32 mouse cellular contexts compared by ENCODE assay signal in genomic region chr16:64775516-64775915, GRCm38 (mm10). TPM values are rescaled to one million over a fixed set of nuclear protein-coding genes. Genes with fewer than 3 reads are reported as not detected.
DNase-seq lines count a peak whose midpoint lies in the region; ATAC-seq and TF ChIP-seq lines count a peak whose summit lies in the region.
"Had no signal": no experiment of that assay in that cellular context is flagged by ENCODE, and none has a peak within 500 bp of the region (broad histone marks: within the 10 kb centered on the region; RNA-seq: fewer than 3 reads in every experiment).

No protein-coding gene starts in this region.

- H3K4me3 ChIP-seq in liver, adult 2 months (ENCODE audit: insufficient read depth, low read depth, low read length) = no peak overlapping the region
- H3K4me3 ChIP-seq in liver, embryonic 11.5 days (ENCODE audit: low read depth, low read length) = no peak overlapping the region
- no peak overlapping the region for H3K4me3 ChIP-seq in forebrain, embryonic 10.5 days
- no peak overlapping the region for H3K4me3 ChIP-seq in forebrain, postnatal 0 days (ENCODE audit: low read depth, low read length)
- H3K4me3 ChIP-seq: embryonic facial prominence, embryonic 10.5 days; embryonic facial prominence, embryonic 13.5 days; erythroblast, embryonic 14.5 days; heart, embryonic 12.5 days; heart, embryonic 15.5 days; hindbrain, embryonic 10.5 days; hindbrain, embryonic 13.5 days; intestine, embryonic 15.5 days had no signal

- H3K79me2 ChIP-seq in liver, adult 2 months (ENCODE audit: control insufficient read depth, insufficient read depth, low read length) = peaks cover 2% of the 10 kb centered on the region

- TF ChIP-seq POLR2A in liver, adult 2 months (IDR thresholded peaks at IDR 0.05; ENCODE audit: extremely low read depth, insufficient read depth, low read length) = no peak

- peaks cover 2% of the 10 kb centered on the region; the same call in 1 of the 2 replicates for H3K4me1 ChIP-seq in liver, adult 2 months (ENCODE audit: control insufficient read depth, insufficient read depth, low read length)
- H3K4me1 ChIP-seq in liver, embryonic 11.5 days (replicated peaks; ENCODE audit: control insufficient read depth, insufficient read depth, low read length) = no peaks in the 10 kb centered on the region
- H3K4me1 ChIP-seq in forebrain, embryonic 10.5 days = 0 out of 2 replicates have a peak, but pooled peaks cover 3% of the 10 kb centered on the region
- 0 out of 2 replicates have a peak, but pooled peaks cover 4% of the 10 kb centered on the region for H3K4me1 ChIP-seq in forebrain, postnatal 0 days (ENCODE audit: insufficient read depth)
- H3K4me1 ChIP-seq: embryonic facial prominence, embryonic 10.5 days; embryonic facial prominence, embryonic 13.5 days; heart, embryonic 12.5 days; heart, embryonic 15.5 days; hindbrain, embryonic 10.5 days; intestine, embryonic 15.5 days had no signal

- DNase-seq in adrenal gland, postnatal 14 days = peak; percentile 39
- no peak for DNase-seq in adrenal gland, postnatal 25 days
- DNase-seq in liver, adult 2 months (ENCODE audit: extremely low read depth, low read depth, low spot score) = peak; percentile 19
- DNase-seq in liver, embryonic 11.5 days (ENCODE audit: low spot score) = no peak
- DNase-seq in 3T3-L1 (ENCODE audit: low read depth, low spot score) (peak; percentile 70), adipocyte (ENCODE audit: low spot score) (peak; percentile 53)
- no peak for DNase-seq in forebrain, embryonic 10.5 days (ENCODE audit: extremely low spot score, low spot score)
- DNase-seq in forebrain, postnatal 0 days = no peak
- DNase-seq: B cell, adult 2 months; cerebellum, adult 11 months; cerebellum, adult 2 months; cerebellum, postnatal 10 days; cerebellum, postnatal 36 days; embryo, embryonic 11 days; gastrocnemius, postnatal 10 days; gastrocnemius, postnatal 36 days; heart, postnatal 10 days; heart, postnatal 36 days; kidney, adult 11 months; kidney, adult 8-10 months had no signal

- TF ChIP-seq CTCF in liver, adult 2 months (IDR thresholded peaks at IDR 0.05; ENCODE audit: low read depth, low read length) = no peak
- TF ChIP-seq CTCF in forebrain, postnatal 0 days (IDR thresholded peaks at IDR 0.05; ENCODE audit: low read depth) = no peak

- no peak for ATAC-seq in liver, embryonic 11.5 days (replicated peaks; ENCODE audit: low FRiP score)
- ATAC-seq in forebrain, postnatal 0 days = no peak
- ATAC-seq: forebrain, embryonic 14.5 days; hindbrain, embryonic 16.5 days; intestine, embryonic 15.5 days had no signal

- no peaks in the 10 kb centered on the region for H3K27me3 ChIP-seq in liver, adult 2 months (ENCODE audit: control insufficient read depth, insufficient read depth, low read length)
- H3K27me3 ChIP-seq in liver, embryonic 11.5 days (replicated peaks; ENCODE audit: control insufficient read depth, insufficient read depth, low read length) = no peaks in the 10 kb centered on the region
- no peaks in the 10 kb centered on the region for H3K27me3 ChIP-seq in forebrain, embryonic 10.5 days (ENCODE audit: poor library complexity, severe bottlenecking)
- no peaks in the 10 kb centered on the region for H3K27me3 ChIP-seq in forebrain, postnatal 0 days (ENCODE audit: insufficient read depth, low read length)
- H3K27me3 ChIP-seq: CH12.LX; embryonic facial prominence, embryonic 13.5 days; heart, embryonic 12.5 days; heart, embryonic 15.5 days; intestine, embryonic 15.5 days had no signal

- H3K9me3 ChIP-seq in liver, embryonic 11.5 days (ENCODE audit: control insufficient read depth, low read length) = no peaks in the 10 kb centered on the region
- H3K9me3 ChIP-seq in forebrain, embryonic 10.5 days = no peaks in the 10 kb centered on the region
- no peaks in the 10 kb centered on the region for H3K9me3 ChIP-seq in forebrain, postnatal 0 days (ENCODE audit: low read length)
- H3K9me3 ChIP-seq: embryonic facial prominence, embryonic 10.5 days; embryonic facial prominence, embryonic 13.5 days; G1E; heart, embryonic 12.5 days; heart, embryonic 15.5 days; hindbrain, embryonic 10.5 days; hindbrain, embryonic 13.5 days; intestine, embryonic 15.5 days had no signal

- 79% methylated on average over 1 of the region's 1 CpGs for WGBS in liver, adult 2 months
- 81% methylated on average over 1 of the region's 1 CpGs for WGBS in liver, embryonic 11.5 days
- 84% methylated on average over 1 of the region's 1 CpGs for WGBS in forebrain, embryonic 10.5 days
- WGBS in forebrain, postnatal 0 days = 78% methylated on average over 1 of the region's 1 CpGs

- H3K36me3 ChIP-seq in liver, adult 2 months (ENCODE audit: control insufficient read depth, insufficient read depth, low read length) = no peaks in the 10 kb centered on the region
- H3K36me3 ChIP-seq in liver, embryonic 11.5 days (ENCODE audit: control insufficient read depth, insufficient read depth, low read length) = no peaks in the 10 kb centered on the region
- H3K36me3 ChIP-seq in forebrain, embryonic 10.5 days (replicated peaks) = no peaks in the 10 kb centered on the region
- peaks cover 4% of the 10 kb centered on the region; the same call in 1 of the 2 replicates for H3K36me3 ChIP-seq in forebrain, postnatal 0 days (ENCODE audit: insufficient read depth)
- H3K36me3 ChIP-seq: heart, embryonic 15.5 days; intestine, embryonic 15.5 days had no signal

- no peak overlapping the region for H3K27ac ChIP-seq in liver, adult 2 months (replicated peaks; ENCODE audit: insufficient read depth, low read depth, low read length)
- no peak overlapping the region for H3K27ac ChIP-seq in liver, embryonic 11.5 days (ENCODE audit: low read depth, low read length)
- H3K27ac ChIP-seq in forebrain, embryonic 10.5 days = no peak overlapping the region
- H3K27ac ChIP-seq in forebrain, postnatal 0 days (ENCODE audit: low read depth, low read length) = no peak overlapping the region
- H3K27ac ChIP-seq: embryonic facial prominence, embryonic 10.5 days; embryonic facial prominence, embryonic 13.5 days; heart, embryonic 15.5 days; hindbrain, embryonic 10.5 days; hindbrain, embryonic 13.5 days; intestine, embryonic 15.5 days had no signal

- H3K4me2 ChIP-seq in liver, embryonic 11.5 days = no peak overlapping the region
- no peak overlapping the region for H3K4me2 ChIP-seq in forebrain, postnatal 0 days (ENCODE audit: low read depth)
- H3K4me2 ChIP-seq: embryonic facial prominence, embryonic 13.5 days; heart, embryonic 12.5 days; heart, embryonic 15.5 days; hindbrain, embryonic 13.5 days; intestine, embryonic 15.5 days had no signal

- H3K9ac ChIP-seq in liver, adult 2 months (ENCODE audit: low read depth, low read length) = no peak overlapping the region
- no peak overlapping the region for H3K9ac ChIP-seq in liver, embryonic 11.5 days (ENCODE audit: low read depth, low read length)
- H3K9ac ChIP-seq in forebrain, postnatal 0 days = no peak overlapping the region
- H3K9ac ChIP-seq: embryonic facial prominence, embryonic 13.5 days; heart, embryonic 12.5 days; heart, embryonic 15.5 days; hindbrain, embryonic 13.5 days; intestine, embryonic 15.5 days had no signal

RNA-seq across cellular contexts. Expression of gene 4930453N24Rik, which starts 4.6 kb away (rescaled TPM):
- total RNA-seq in adrenal gland, postnatal 14 days (2021) = 35.9 and 39.9 TPM in 2 replicates
- 29.5 and 36.7 TPM in 2 replicates for total RNA-seq in adrenal gland, postnatal 25 days (2021)
- 15.7 and 15.9 TPM in 2 replicates for total RNA-seq in liver, adult 2 months (2014; rRNA removed)
- polyA plus RNA-seq in liver, adult 2 months (2012; rRNA removed) = 3.6 and 4.8 TPM in 2 replicates
- polyA plus RNA-seq in liver, embryonic 11.5 days (2014; fragmentation: Nextera tagmentation; extraction: Ambion mirVana) = 20.9 and 22.3 TPM in 2 replicates
- 30.3 and 36.3 TPM in 2 replicates for polyA plus RNA-seq in forebrain, embryonic 10.5 days (2016; fragmentation: Nextera tagmentation; extraction: Ambion mirVana)
- total RNA-seq in forebrain, postnatal 0 days (2014; rRNA removed) = 21.4 and 24.8 TPM in 2 replicates
- polyA plus RNA-seq in forebrain, postnatal 0 days (2015; fragmentation: Nextera tagmentation; extraction: Ambion mirVana) = 18.2 and 19.8 TPM in 2 replicates

Comparison
In these comparisons a context has a peak if more than half of its experiments do, and no peak if none do; other contexts are left out.
1. DNase-seq: peak in adrenal gland, postnatal 14 days (single experiment), liver, adult 2 months (single experiment), 3T3-L1 (single experiment) and adipocyte (single experiment); none in adrenal gland, postnatal 25 days (single experiment), liver, embryonic 11.5 days (single experiment), forebrain, embryonic 10.5 days (single experiment) and forebrain, postnatal 0 days (single experiment).